Mouse (Mus musculus) ovary, adult 18-20 months (tissue): ENCODE data around the gene Ppm1m.

Source experiments
- DNase-seq: peaks from one replicate; pipeline ENCODE4 v3.0.0; 2022; ENCODE audit warnings: low spot score, mixed read lengths

Gene Ppm1m

GRCm38 (mm10) chr9:106156921-106157622 lies 42.5 kb downstream of the Ppm1m start:
- no peak for DNase-seq

- DNase-seq: no peak
Measured at GRCm38 (mm10) chr9:106156419-106156818, 43.1 kb downstream of the Ppm1m start.

GRCm38 (mm10) chr9:106154106-106154505 lies 45.4 kb downstream of the Ppm1m start:
- DNase-seq: no peak

GRCm38 (mm10) chr9:106149399-106149754 lies 50.2 kb downstream of the Ppm1m start:
- DNase-seq: no peak

GRCm38 (mm10) chr9:106148541-106149398 lies 50.8 kb downstream of the Ppm1m start:
- no peak for DNase-seq

GRCm38 (mm10) chr9:106147851-106148431 lies 51.6 kb downstream of the Ppm1m start:
- DNase-seq: no peak

GRCm38 (mm10) chr9:106147281-106147680 lies 52.3 kb downstream of the Ppm1m start:
- DNase-seq: no peak

- no peak for DNase-seq
Measured at GRCm38 (mm10) chr9:106145582-106145981, 54.0 kb downstream of the Ppm1m start.
